Comparison of ENCODE assay signal across 9 mouse cellular contexts in the genomic region with DNA sequence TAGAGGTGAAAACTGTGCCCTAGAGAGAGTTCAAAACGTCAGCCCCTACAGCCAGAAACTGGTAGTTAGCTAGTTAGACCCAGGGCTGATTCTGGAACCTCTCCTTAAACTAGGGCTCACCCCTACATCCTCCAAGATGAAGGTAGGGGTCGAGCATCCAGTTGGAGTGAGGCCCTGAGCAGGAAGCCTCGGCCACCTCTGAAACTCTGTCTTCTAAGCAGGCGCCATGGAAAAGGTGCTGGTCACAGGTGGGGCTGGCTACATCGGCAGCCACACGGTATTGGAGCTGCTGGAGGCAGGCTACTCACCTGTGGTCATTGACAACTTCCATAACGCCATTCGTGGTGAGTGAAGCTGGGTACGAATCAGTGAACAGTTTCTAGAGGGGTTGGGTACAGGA. TPM values are rescaled to one million over a fixed set of nuclear protein-coding genes. Genes with fewer than 3 reads are reported as not detected.
A peak's percentile ranks its signal among the peaks of the same experiment; 100 is the strongest.
DNase-seq lines count a peak whose midpoint lies in the region; ATAC-seq and TF ChIP-seq lines count a peak whose summit lies in the region.
"Had no signal": no experiment of that assay in that cellular context is flagged by ENCODE, and none has a peak within 500 bp of the region (broad histone marks: within the 10 kb centered on the region; RNA-seq: fewer than 3 reads in every experiment).

No protein-coding gene starts in this region.

- WGBS in kidney, adult 2 months: 76% methylated on average over 9 of the region's 9 CpGs
- 84% methylated on average over 9 of the region's 9 CpGs for WGBS in neural tube, embryonic 13.5 days
- 75% methylated on average over 9 of the region's 9 CpGs for WGBS in limb, embryonic 14.5 days

- H3K27me3 ChIP-seq in kidney, adult 2 months (replicated peaks; ENCODE audit: control insufficient read depth, insufficient read depth, low read length): no peaks in the 10 kb centered on the region
- no peaks in the 10 kb centered on the region for H3K27me3 ChIP-seq in neural tube, embryonic 13.5 days
- no peaks in the 10 kb centered on the region for H3K27me3 ChIP-seq in limb, embryonic 14.5 days (ENCODE audit: control insufficient read depth, insufficient read depth, low read length)

- H3K4me2 ChIP-seq in neural tube, embryonic 13.5 days: peak overlapping the region; percentile 91; the same call in 1 of the 2 replicates
- H3K4me2 ChIP-seq in limb, embryonic 14.5 days (replicated peaks; ENCODE audit: low read depth, low read length, severe bottlenecking): peak overlapping the region; percentile 86; the same call in 1 of the 2 replicates

- no peaks in the 10 kb centered on the region for H3K36me3 ChIP-seq in kidney, adult 2 months (ENCODE audit: control insufficient read depth, insufficient read depth, low read length)
- peaks cover 71% of the 10 kb centered on the region for H3K36me3 ChIP-seq in neural tube, embryonic 13.5 days
- H3K36me3 ChIP-seq in limb, embryonic 14.5 days (ENCODE audit: control insufficient read depth, insufficient read depth, low read length): peaks cover 67% of the 10 kb centered on the region

- no peaks in the 10 kb centered on the region for H3K9me3 ChIP-seq in neural tube, embryonic 13.5 days
- H3K9me3 ChIP-seq in limb, embryonic 14.5 days (ENCODE audit: control insufficient read depth, low read length): no peaks in the 10 kb centered on the region
- H3K9me3 ChIP-seq: G1E had no signal

- no peak for DNase-seq in kidney, adult 2 months
- DNase-seq in kidney, adult 11 months: no peak
- DNase-seq in neural tube, embryonic 10.5 days (ENCODE audit: extremely low spot score, low spot score): no peak
- DNase-seq in limb, embryonic 14.5 days (ENCODE audit: low spot score): no peak
- no peak for DNase-seq in left cerebral cortex, postnatal 14 days (ENCODE audit: low spot score in 2 of 2)
- DNase-seq in gastrocnemius, postnatal 36 days: no peak
- no peak for DNase-seq in ovary, adult 18-20 months (ENCODE audit: low spot score)

- no peak overlapping the region for H3K4me3 ChIP-seq in kidney, adult 2 months (ENCODE audit: insufficient read depth, low read depth, low read length)
- H3K4me3 ChIP-seq in neural tube, embryonic 13.5 days: no peak overlapping the region
- H3K4me3 ChIP-seq in limb, embryonic 14.5 days (replicated peaks; ENCODE audit: low read length): peak overlapping the region; percentile 72

- intact Hi-C loops in left cerebral cortex, postnatal 14 days (cut with DNase I): no loop called here
- intact Hi-C loops in gastrocnemius, postnatal 36 days (cut with DNase I): no loop called here

- no peak for TF ChIP-seq CTCF in kidney, adult 2 months (conservative IDR thresholded peaks at IDR 0.05; ENCODE audit: insufficient read depth, insufficient read length, low read depth, low read length)

- H3K27ac ChIP-seq in kidney, adult 2 months (ENCODE audit: insufficient read depth, low read depth, low read length): 0 out of 2 replicates have a peak overlapping the region, but pooled peaks have one; percentile 11
- no peak overlapping the region for H3K27ac ChIP-seq in neural tube, embryonic 13.5 days (replicated peaks)
- H3K27ac ChIP-seq in limb, embryonic 14.5 days (replicated peaks; ENCODE audit: low read depth, low read length): no peak overlapping the region

- no peak for ATAC-seq in neural tube, embryonic 13.5 days (ENCODE audit: low read depth)
- ATAC-seq in limb, embryonic 14.5 days (ENCODE audit: low FRiP score, low read depth): no peak

- H3K4me1 ChIP-seq in kidney, adult 2 months (ENCODE audit: control insufficient read depth, insufficient read depth, low read length): peaks cover 8% of the 10 kb centered on the region; the same call in 1 of the 2 replicates
- H3K4me1 ChIP-seq in neural tube, embryonic 13.5 days (replicated peaks): peaks cover 28% of the 10 kb centered on the region
- peaks cover 6% of the 10 kb centered on the region for H3K4me1 ChIP-seq in limb, embryonic 14.5 days (ENCODE audit: control insufficient read depth, insufficient read depth, low read length)

- TF ChIP-seq POLR2A in kidney, adult 2 months (IDR thresholded peaks at IDR 0.05; ENCODE audit: low read depth, low read length): no peak
- TF ChIP-seq POLR2A in limb, embryonic 14.5 days (IDR thresholded peaks at IDR 0.05; ENCODE audit: borderline replicate concordance, extremely low read depth, insufficient read depth, insufficient read length): no peak

- no peak overlapping the region for H3K9ac ChIP-seq in neural tube, embryonic 13.5 days
- no peak overlapping the region for H3K9ac ChIP-seq in limb, embryonic 14.5 days (ENCODE audit: low read depth, low read length, severe bottlenecking)

RNA-seq across cellular contexts. Expression of a gene that starts 1.6 kb away (rescaled TPM):
- 12.9 and 13.4 TPM in 2 replicates for polyA plus RNA-seq in kidney, adult 2 months (2012; rRNA removed)
- polyA plus RNA-seq in neural tube, embryonic 13.5 days (2015; fragmentation: Nextera tagmentation; extraction: Ambion mirVana): 39.0 and 42.5 TPM in 2 replicates
- polyA plus RNA-seq in limb, embryonic 14.5 days (2012; rRNA removed): 83.7 and 101 TPM in 2 replicates
- 52.0 and 59.3 TPM in 2 replicates for polyA plus RNA-seq in limb, embryonic 14.5 days (2014; fragmentation: Nextera tagmentation; extraction: Ambion mirVana)
- total RNA-seq in left cerebral cortex, postnatal 14 days (2021): 10 to 100 TPM; 26.2 to 31.6 TPM
- under 1 TPM; 0.49 to 0.69 TPM for total RNA-seq in gastrocnemius, postnatal 36 days (2021)

RNA-seq across cellular contexts. Expression of a gene that starts 7.3 kb away (rescaled TPM):
- 90.8 and 100 TPM in 2 replicates for polyA plus RNA-seq in kidney, adult 2 months (2012; rRNA removed)
- 187 and 199 TPM in 2 replicates for polyA plus RNA-seq in neural tube, embryonic 13.5 days (2015; fragmentation: Nextera tagmentation; extraction: Ambion mirVana)
- 106 and 133 TPM in 2 replicates for polyA plus RNA-seq in limb, embryonic 14.5 days (2012; rRNA removed)
- polyA plus RNA-seq in limb, embryonic 14.5 days (2014; fragmentation: Nextera tagmentation; extraction: Ambion mirVana): 105 and 117 TPM in 2 replicates
- total RNA-seq in left cerebral cortex, postnatal 14 days (2021): 10 to 100 TPM; 82.2 to 91.6 TPM
- 10 to 100 TPM; 22.8 to 27.2 TPM for total RNA-seq in gastrocnemius, postnatal 36 days (2021)

RNA-seq across cellular contexts. Expression of a gene that starts 18.9 kb away (rescaled TPM):
- 175 and 199 TPM in 2 replicates for polyA plus RNA-seq in kidney, adult 2 months (2012; rRNA removed)
- polyA plus RNA-seq in neural tube, embryonic 13.5 days (2015; fragmentation: Nextera tagmentation; extraction: Ambion mirVana): 58.2 and 59.6 TPM in 2 replicates
- polyA plus RNA-seq in limb, embryonic 14.5 days (2012; rRNA removed): 60.8 and 69.7 TPM in 2 replicates
- polyA plus RNA-seq in limb, embryonic 14.5 days (2014; fragmentation: Nextera tagmentation; extraction: Ambion mirVana): 93.4 and 97.6 TPM in 2 replicates
- total RNA-seq in left cerebral cortex, postnatal 14 days (2021): 10 to 100 TPM; 28.3 to 30.9 TPM
- 10 to 100 TPM; 38.7 to 39.0 TPM for total RNA-seq in gastrocnemius, postnatal 36 days (2021)

RNA-seq across cellular contexts. Expression of a gene that starts 22.0 kb away (rescaled TPM):
- 31.8 and 33.5 TPM in 2 replicates for polyA plus RNA-seq in kidney, adult 2 months (2012; rRNA removed)
- 59.0 and 65.1 TPM in 2 replicates for polyA plus RNA-seq in neural tube, embryonic 13.5 days (2015; fragmentation: Nextera tagmentation; extraction: Ambion mirVana)
- 49.1 and 50.2 TPM in 2 replicates for polyA plus RNA-seq in limb, embryonic 14.5 days (2012; rRNA removed)
- polyA plus RNA-seq in limb, embryonic 14.5 days (2014; fragmentation: Nextera tagmentation; extraction: Ambion mirVana): 52.6 and 59.9 TPM in 2 replicates
- total RNA-seq in left cerebral cortex, postnatal 14 days (2021): 10 to 100 TPM; 71.5 to 72.5 TPM
- 10 to 100 TPM; 21.3 to 23.9 TPM for total RNA-seq in gastrocnemius, postnatal 36 days (2021)

RNA-seq across cellular contexts. Expression of a gene that starts 44.6 kb away (rescaled TPM):
- 161 and 226 TPM in 2 replicates for polyA plus RNA-seq in kidney, adult 2 months (2012; rRNA removed)
- 53.8 and 63.6 TPM in 2 replicates for polyA plus RNA-seq in neural tube, embryonic 13.5 days (2015; fragmentation: Nextera tagmentation; extraction: Ambion mirVana)
- polyA plus RNA-seq in limb, embryonic 14.5 days (2012; rRNA removed): 45.6 and 50.1 TPM in 2 replicates
- 80.8 and 92.8 TPM in 2 replicates for polyA plus RNA-seq in limb, embryonic 14.5 days (2014; fragmentation: Nextera tagmentation; extraction: Ambion mirVana)
- total RNA-seq in left cerebral cortex, postnatal 14 days (2021): 10 to 100 TPM; 34.0 to 39.0 TPM
- total RNA-seq in gastrocnemius, postnatal 36 days (2021): 10 to 100 TPM; 16.4 to 18.7 TPM
